Mouse (Mus musculus): ENCODE data around the gene Lrrc3. TPM values are rescaled to one million over a fixed set of nuclear protein-coding genes. Genes with fewer than 3 reads are reported as not detected.
"Not testable (repeated sequence)": the region's sequence is repeated elsewhere in the genome, so short reads cannot be mapped to it uniquely, and the experiment has no call there.

Gene Lrrc3
- total RNA-seq (2012; rRNA removed) (not detected in 2 replicates), total RNA-seq (2014; rRNA removed) (not detected in 2 replicates), polyA plus RNA-seq (2012; ENCODE audit: insufficient read length, low read depth) (not detected in 2 replicates)

DNA sequence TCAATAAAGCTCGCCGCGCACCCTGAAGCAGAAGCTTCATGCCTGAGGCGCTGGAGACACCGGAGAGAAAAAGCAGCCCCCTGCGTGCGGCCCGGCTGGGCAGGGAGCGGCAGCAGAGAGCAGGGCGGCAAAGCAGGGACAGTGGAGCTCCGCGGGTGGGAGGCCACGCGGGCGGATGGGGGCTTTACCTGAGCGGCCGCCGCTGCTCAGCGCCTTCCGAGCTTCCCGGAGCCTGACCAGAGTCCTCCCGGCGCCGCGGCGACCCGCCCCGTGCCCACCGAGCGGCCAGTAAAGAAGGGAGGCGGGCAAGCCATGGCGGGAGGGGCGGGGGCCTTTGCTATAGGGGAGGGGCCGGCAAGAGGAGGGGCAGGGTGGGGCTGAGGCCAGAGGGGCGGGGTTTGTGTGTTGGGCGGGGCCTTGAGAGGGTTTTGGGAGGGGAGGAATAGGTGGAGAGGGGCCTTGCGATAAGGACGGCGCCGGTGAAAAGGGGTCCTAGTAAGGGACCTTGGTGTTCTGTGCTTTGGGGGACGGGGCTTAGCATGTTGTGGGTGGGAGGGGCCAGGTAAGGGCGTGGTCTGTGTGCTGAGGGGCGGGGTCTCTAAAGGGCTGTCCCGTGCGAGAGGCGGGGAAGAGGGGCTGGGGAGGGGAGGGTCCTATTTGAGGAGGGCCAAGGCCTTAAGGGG is at the start of gene Lrrc3:
Gene Lrrc3 (minus strand): TSS at position 326 of the 683 bp plus-strand sequence.
- Histone ChIP-seq H3K4me3 (replicated peaks in 1 of 3; ENCODE audit: low read depth in 2 of 3, low read length in 2 of 3, poor library complexity in 1 of 3) (no peak within 1 kb of the TSS), H3K27me3 (replicated peaks) (peaks cover 77% of the 10 kb centered on the region), H3K4me1 (ENCODE audit: control insufficient read depth in 1 of 2, insufficient read depth in 2 of 2) (no peaks in the 10 kb centered on the region), H3K9ac (ENCODE audit: insufficient read depth, low read depth) (no peak within 1 kb of the TSS), H3K36me3 (replicated peaks in 1 of 2; ENCODE audit: control insufficient read depth in 1 of 2, insufficient read depth in 1 of 2, low read length in 1 of 2) (no peaks in the 10 kb centered on the region), H3K9me3 (replicated peaks; ENCODE audit: low read length) (no peaks in the 10 kb centered on the region), H3K27ac (ENCODE audit: insufficient read depth, low read depth) (no peak within 1 kb of the TSS), H3K79me2 (replicated peaks; ENCODE audit: control insufficient read depth, extremely low read depth, insufficient read depth, poor library complexity, severe bottlenecking) (no peaks in the 10 kb centered on the region), H3K4me2 (ENCODE audit: insufficient read depth, low read depth, poor library complexity, severe bottlenecking) (no peak within 1 kb of the TSS)
- no peak for TF ChIP-seq SIN3A (IDR thresholded peaks at IDR 0.05; ENCODE audit: low read length)
- no peak for TF ChIP-seq MAX (IDR thresholded peaks at IDR 0.05; ENCODE audit: low read length)
- TF ChIP-seq SMC3 (IDR thresholded peaks at IDR 0.05; ENCODE audit: low read depth, low read length), result no peak
- no peak for TF ChIP-seq HCFC1 (IDR thresholded peaks at IDR 0.05; ENCODE audit: low read depth, low read length)
- no peak for TF ChIP-seq PAX5 (IDR thresholded peaks at IDR 0.05; ENCODE audit: low read length)
- no peak for TF ChIP-seq KAT2A (IDR thresholded peaks at IDR 0.05; ENCODE audit: insufficient replicate concordance, low read length)
- no peak for TF ChIP-seq NELFE (IDR thresholded peaks at IDR 0.05; ENCODE audit: low read depth, low read length)
- TF ChIP-seq POLR2AphosphoS2 (IDR thresholded peaks at IDR 0.05; ENCODE audit: low read depth, low read length), result no peak
- no peak for TF ChIP-seq EP300 (IDR thresholded peaks at IDR 0.05; ENCODE audit: low read length)
- no peak for TF ChIP-seq MAZ (IDR thresholded peaks at IDR 0.05; ENCODE audit: low read depth, low read length)
- TF ChIP-seq UBTF (IDR thresholded peaks at IDR 0.05; ENCODE audit: low read depth, low read length), result no peak
- TF ChIP-seq ZC3H11A (IDR thresholded peaks at IDR 0.05; ENCODE audit: low read depth, low read length), result no peak
- no peak for TF ChIP-seq MXI1 (IDR thresholded peaks at IDR 0.05; ENCODE audit: low read depth, low read length)
- TF ChIP-seq POLR2A (IDR thresholded peaks at IDR 0.05; ENCODE audit: low read depth, low read length), result no peak
- TF ChIP-seq CTCF (conservative IDR thresholded peaks at IDR 0.05 in 1 of 2, IDR thresholded peaks at IDR 0.05 in 1 of 2; ENCODE audit: low read depth in 2 of 2, low read length in 2 of 2), result no peak
- TF ChIP-seq RAD21 (IDR thresholded peaks at IDR 0.05; ENCODE audit: low read depth, low read length), result no peak
- TF ChIP-seq ELF1 (IDR thresholded peaks at IDR 0.05; ENCODE audit: low read depth, low read length), result no peak
- no peak for TF ChIP-seq USF1 (IDR thresholded peaks at IDR 0.05; ENCODE audit: low read depth, low read length)
- dilution Hi-C loops (cut with MboI; ENCODE audit: extremely low pct_ligation_motif_present, extremely low pct_unique_long_range_greater_than_20kb, low sequenced_read_pairs), result no loop called here
- in situ Hi-C loops (cut with MboI; ENCODE audit: low pct_ligation_motif_present, low pct_unique_long_range_greater_than_20kb, low sequenced_read_pairs), result no loop called here
- no peak for DNase-seq (ENCODE audit: extremely low read depth)

DNA sequence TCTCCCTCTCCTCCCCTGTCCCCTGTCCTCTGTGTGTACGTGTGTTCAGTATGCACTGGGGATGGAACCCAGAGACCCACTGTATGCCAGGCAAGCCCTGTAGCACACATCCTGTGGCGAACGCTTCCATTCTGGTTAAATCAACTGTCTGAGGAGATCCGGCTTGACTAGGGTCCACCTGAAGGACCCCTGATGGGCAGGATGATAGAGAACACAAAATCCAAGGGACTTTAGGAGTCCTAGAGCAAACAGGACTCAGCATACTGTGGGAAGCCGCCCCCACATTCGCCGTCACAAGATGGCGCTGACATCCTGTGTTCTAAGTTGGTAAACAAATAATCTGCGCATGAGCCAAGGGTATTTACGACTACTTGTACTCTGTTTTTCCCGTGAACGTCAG is 48.1 kb upstream of the Lrrc3 start:
- H3K79me2 ChIP-seq (replicated peaks; ENCODE audit: control insufficient read depth, extremely low read depth, insufficient read depth, poor library complexity, severe bottlenecking); H3K27ac ChIP-seq (ENCODE audit: insufficient read depth, low read depth); H3K36me3 ChIP-seq (replicated peaks in 1 of 2; ENCODE audit: control insufficient read depth in 1 of 2, insufficient read depth in 1 of 2, low read length in 1 of 2); H3K4me1 ChIP-seq (ENCODE audit: control insufficient read depth in 1 of 2, insufficient read depth in 2 of 2); H3K4me2 ChIP-seq (ENCODE audit: insufficient read depth, low read depth, poor library complexity, severe bottlenecking); dilution Hi-C loops (cut with MboI; ENCODE audit: extremely low pct_ligation_motif_present, extremely low pct_unique_long_range_greater_than_20kb, low sequenced_read_pairs); in situ Hi-C loops (cut with MboI; ENCODE audit: low pct_ligation_motif_present, low pct_unique_long_range_greater_than_20kb, low sequenced_read_pairs); DNase-seq (ENCODE audit: extremely low read depth); H3K4me3 ChIP-seq (replicated peaks in 1 of 3; ENCODE audit: low read depth in 2 of 3, low read length in 2 of 3, poor library complexity in 1 of 3); H3K9ac ChIP-seq (ENCODE audit: insufficient read depth, low read depth): not testable (repeated sequence)
- Histone ChIP-seq H3K9me3 (replicated peaks; ENCODE audit: low read length) (peaks cover 13% of the 10 kb centered on the region), H3K27me3 (replicated peaks) (peaks cover 37% of the 10 kb centered on the region)
